Mouse (Mus musculus) left cerebral cortex, postnatal 10 days (tissue): Measurements from ENCODE around the gene Naa80. TPM values are rescaled to one million over a fixed set of nuclear protein-coding genes. Genes with fewer than 3 reads are reported as not detected.

Source experiments
- DNase-seq, 2 experiments: peaks; one replicate each; pipeline ENCODE4 v3.0.0; 2021 to 2022; ENCODE audit warnings: low spot score in 2 of 2, mixed read lengths in 1 of 2; ENCODE audit errors: extremely low spot score in 1 of 2
- intact Hi-C: fragments of 180-260 bp; cut with DNase I; formaldehyde crosslinking; loops from one replicate; pipeline ENCODE4 v1.15.1; 2025
- total RNA-seq, 2 experiments: library from RNA; stranded (reverse); gene quantifications; 2 replicates each; pipeline ENCODE4 v1.2.3; 2021

The Naa80 gene
- 1 to 10 TPM; 9.3 to 9.8 TPM for total RNA-seq

GRCm38 (mm10) chr9:107578587-107578986 lies at the start of gene Naa80:
Gene Naa80 (plus strand): TSS chr9:107578887.
- intact Hi-C loops: no loop called here
- DNase-seq: no peak

DNA sequence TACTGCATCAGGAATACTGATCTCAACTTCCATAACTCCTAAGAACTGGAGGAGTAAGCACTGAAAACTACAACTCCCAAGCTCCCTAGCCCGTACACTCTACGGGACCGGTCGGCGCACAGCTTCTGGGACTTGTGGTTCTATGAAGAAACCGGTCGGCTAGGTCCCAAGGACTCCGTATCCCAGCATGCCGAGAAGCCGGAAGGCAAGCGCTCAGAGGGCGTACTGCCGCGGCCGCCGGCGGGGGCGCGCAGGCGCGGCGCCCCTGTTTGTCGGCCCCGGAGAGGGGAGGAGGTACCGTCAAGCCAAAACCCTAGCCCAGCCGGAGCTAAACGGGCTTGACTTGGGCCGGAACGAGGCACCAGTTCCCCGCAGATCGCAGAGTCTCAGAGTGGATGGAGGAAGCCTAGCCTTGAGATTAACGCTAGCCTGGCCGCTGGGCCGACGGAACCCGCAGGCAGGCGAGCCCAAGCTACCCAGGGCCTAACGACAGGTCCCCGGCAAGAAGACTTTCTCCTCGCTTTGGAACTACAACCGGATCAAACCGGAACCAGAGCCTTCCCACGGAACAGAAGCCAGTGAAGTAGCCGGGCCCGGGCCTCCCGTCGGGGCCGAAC lies 44.8 kb upstream of the Naa80 start, which contains the start of gene Tmem115:
Gene Tmem115 (plus strand): TSS at position 155 of the 617 bp plus-strand sequence.
- peak; percentile 95 for DNase-seq
- intact Hi-C loops: loop anchor here (10.0 kb wide), 1 partner anchor 649 kb away; the partner anchor contains the start of gene Rbm15b

DNA sequence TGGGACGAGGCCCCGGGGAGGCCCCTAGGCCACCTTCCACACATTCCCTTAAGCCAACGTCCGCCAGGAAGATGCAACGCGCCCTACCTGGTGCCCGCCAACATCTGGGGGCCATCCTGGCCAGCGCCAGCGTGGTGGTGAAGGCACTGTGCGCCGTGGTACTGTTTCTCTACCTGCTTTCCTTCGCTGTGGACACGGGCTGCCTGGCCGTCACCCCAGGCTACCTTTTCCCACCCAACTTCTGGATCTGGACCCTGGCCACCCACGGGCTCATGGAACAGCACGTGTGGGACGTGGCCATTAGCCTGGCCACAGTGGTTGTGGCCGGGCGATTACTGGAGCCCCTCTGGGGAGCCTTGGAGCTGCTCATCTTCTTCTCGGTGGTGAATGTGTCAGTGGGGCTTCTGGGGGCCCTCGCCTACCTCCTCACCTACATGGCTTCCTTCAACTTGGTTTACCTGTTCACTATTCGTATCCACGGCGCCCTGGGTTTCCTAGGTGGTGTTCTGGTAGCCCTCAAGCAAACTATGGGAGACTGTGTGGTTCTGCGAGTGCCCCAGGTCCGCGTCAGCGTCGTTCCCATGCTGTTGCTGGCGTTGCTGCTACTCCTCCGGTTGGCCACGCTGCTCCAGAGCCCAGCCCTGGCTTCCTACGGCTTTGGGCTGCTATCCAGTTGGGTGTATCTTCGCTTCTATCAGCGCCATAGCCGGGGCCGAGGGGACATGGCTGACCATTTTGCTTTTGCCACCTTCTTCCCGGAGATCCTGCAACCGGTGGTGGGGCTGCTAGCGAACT lies 44.1 kb upstream of the Naa80 start:
- DNase-seq: peak in 1 of 2 experiments; percentile 65
- intact Hi-C loops: loop anchor here (10.0 kb wide), 1 partner anchor 650 kb away; the partner anchor contains the start of gene Rbm15b

- intact Hi-C loops: loop anchor here (10.0 kb wide), 1 partner anchor 653 kb away; the partner anchor contains the start of gene Rbm15b
- no peak for DNase-seq
Observed at GRCm38 (mm10) chr9:107538231-107538630, 40.5 kb upstream of the Naa80 start.

- no peak for DNase-seq
- intact Hi-C loops: loop anchor here (10.0 kb wide), 1 partner anchor 654 kb away; the partner anchor contains the start of gene Rbm15b
Observed at GRCm38 (mm10) chr9:107538711-107539110, 40.0 kb upstream of the Naa80 start.

- intact Hi-C loops: loop anchor here (10.0 kb wide), 1 partner anchor 655 kb away; the partner anchor contains the start of gene Rbm15b
- no peak for DNase-seq
Observed at GRCm38 (mm10) chr9:107539940-107540339, 38.7 kb upstream of the Naa80 start.

GRCm38 (mm10) chr9:107540420-107540819 lies 38.3 kb upstream of the Naa80 start:
- DNase-seq: no peak
- intact Hi-C loops: no loop called here

- DNase-seq: no peak
- intact Hi-C loops: no loop called here
Observed at GRCm38 (mm10) chr9:107541005-107541404, 37.7 kb upstream of the Naa80 start.

DNA sequence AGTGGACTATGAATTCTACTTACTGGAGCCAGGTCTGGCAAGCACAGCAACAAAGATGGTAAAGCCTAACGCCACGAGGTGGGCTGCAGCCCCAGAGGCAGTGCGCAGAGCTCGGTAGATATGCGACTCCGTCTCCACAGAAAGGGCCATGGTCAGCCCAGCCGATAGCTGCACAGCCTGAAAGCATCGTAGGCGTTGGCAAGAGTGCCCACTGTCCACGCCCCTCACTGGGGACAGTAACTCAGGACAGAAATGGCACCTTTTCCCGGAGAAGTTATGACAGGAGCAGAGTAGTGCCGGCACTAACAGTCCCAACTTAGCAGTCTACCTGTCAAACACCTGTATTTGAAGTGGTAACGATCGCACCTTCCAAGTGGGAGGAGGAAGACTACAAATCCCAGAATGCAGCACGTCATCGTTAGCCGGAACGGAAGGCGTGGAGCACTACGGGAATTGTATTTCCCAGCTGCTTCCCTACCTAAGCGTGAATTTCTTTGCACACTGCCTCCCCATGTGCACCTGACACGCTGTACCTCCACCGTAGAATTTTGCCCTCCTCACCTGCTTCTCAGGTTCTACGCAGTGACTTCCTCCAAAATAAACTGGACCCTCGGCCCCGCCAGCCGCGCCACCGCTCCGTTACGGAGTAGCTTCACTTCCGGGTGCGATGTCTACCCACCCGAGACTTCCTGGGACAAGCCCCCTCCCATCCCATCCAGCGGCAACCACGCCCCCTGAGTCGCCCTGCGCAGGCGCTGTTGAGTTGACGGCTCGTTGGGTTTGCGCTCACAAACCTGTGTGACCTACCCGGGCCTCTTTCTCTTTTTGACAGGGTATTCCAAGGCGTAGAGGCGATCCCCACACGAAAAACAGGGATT lies 37.0 kb upstream of the Naa80 start, which contains the start of the genes Cyb561d2 and Nprl2:
Gene Cyb561d2 (minus strand): TSS at position 720 of the 878 bp plus-strand sequence.
Gene Nprl2 (plus strand): TSS at position 753 of the 878 bp plus-strand sequence.
- intact Hi-C loops: no loop called here
- peak; percentile 92 to 95 for DNase-seq

DNA sequence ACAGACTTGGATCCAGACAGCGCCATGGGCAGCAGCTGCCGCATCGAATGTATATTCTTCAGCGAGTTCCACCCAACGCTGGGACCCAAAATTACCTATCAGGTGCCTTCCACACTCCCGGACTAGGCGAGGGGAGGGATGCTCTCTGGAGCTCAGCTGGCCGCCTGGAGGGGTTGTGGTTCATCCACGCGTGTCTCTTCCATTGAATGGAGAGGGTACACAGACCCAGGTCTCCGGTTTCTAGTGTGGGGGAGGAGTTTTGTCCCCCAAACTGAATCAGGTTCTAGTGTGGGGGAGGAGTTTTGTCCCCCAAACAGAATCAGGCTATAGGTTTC lies 36.4 kb upstream of the Naa80 start:
- no peak for DNase-seq
- intact Hi-C loops: no loop called here

DNA sequence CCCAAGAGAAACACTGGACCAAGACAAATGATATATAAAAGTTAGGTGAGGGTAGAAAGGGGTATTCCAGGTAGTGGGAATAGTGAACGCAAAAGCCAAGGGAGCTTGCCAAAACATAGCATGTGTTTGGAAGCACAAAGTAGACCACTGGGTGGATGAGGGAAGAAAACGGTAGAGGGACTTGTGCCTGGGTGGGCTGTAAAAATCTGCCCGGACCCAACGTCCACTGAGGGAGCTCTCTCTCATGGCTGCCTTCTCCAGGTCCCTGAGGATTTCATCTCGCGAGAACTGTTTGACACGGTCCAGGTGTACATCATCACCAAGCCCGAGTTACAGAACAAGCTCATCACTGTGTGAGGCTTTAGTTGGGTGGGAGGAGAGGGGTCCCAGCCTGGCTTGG lies 36.0 kb upstream of the Naa80 start:
- DNase-seq: no peak
- intact Hi-C loops: no loop called here

- no peak for DNase-seq
- intact Hi-C loops: no loop called here
Observed at GRCm38 (mm10) chr9:107543299-107543698, 35.4 kb upstream of the Naa80 start.

DNA sequence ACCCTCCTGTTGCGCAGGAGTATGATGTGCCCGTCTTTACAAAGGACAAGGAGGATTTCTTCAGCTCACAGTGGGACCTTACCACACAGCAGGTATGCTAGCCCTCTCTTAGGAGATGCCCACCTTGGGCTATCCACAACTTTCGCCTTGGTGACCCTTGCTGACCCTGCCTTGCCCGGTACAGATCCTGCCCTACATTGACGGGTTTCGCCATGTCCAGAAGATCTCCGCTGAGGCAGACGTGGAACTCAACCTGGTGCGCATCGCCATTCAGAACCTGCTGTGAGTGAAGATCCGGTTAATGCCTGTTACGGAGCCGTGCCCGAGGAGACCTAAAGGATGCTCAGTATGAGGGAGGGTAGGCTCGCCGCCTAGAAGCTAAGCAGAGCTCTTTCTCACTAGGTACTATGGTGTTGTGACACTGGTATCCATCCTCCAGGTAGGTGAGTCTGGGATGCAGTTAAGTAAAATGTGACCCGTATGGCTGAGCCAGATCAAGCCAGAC lies 34.4 kb upstream of the Naa80 start:
- intact Hi-C loops: no loop called here

GRCm38 (mm10) chr9:107544729-107545128 lies 34.0 kb upstream of the Naa80 start:
- no peak for DNase-seq
- intact Hi-C loops: no loop called here

More for the DNA sequence above, 34.4 kb upstream of the Naa80 start:
- no peak for DNase-seq

GRCm38 (mm10) chr9:107545199-107545598 lies 33.5 kb upstream of the Naa80 start:
- DNase-seq: no peak
- intact Hi-C loops: no loop called here

- DNase-seq: peak; percentile 59 to 73
- intact Hi-C loops: no loop called here
Observed at GRCm38 (mm10) chr9:107545602-107546001, 33.1 kb upstream of the Naa80 start.

DNA sequence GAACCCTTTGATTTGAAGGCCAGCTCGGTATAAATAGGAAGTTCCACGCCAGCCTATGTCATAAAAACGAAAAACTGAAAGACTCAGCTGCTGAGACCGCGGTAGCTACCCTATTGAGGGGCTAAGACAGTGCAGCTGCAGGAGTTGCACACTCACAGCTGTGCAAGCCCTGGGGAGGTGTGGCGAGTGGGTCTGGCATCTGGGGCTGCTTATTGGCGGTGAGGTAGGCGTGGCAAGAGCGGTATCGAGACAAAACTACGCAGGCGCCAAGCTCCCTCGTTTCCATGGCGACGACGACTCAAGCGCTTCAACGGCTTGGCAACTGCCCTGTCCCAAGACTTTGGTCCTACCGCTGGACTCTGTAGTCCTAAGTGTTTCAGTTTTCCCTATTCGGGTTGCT lies 31.7 kb upstream of the Naa80 start, which contains the start of gene Zmynd10:
Gene Zmynd10 (plus strand): TSS at position 273 of the 400 bp plus-strand sequence.
- intact Hi-C loops: no loop called here

GRCm38 (mm10) chr9:107547957-107548356 lies 30.7 kb upstream of the Naa80 start:
- no peak for DNase-seq
- intact Hi-C loops: no loop called here

More for the DNA sequence above, 31.7 kb upstream of the Naa80 start, which contains the start of gene Zmynd10:
- DNase-seq: peak; percentile 85 to 93
